Mouse (Mus musculus) lung, postnatal 0 days (tissue): Measurements from ENCODE around the gene Slc9a9.

Source experiments
- CTCF ChIP-seq: IDR thresholded peaks from 2 replicates; pipeline ENCODE4 v1.5.1; 2016; ENCODE audit warnings: antibody characterized with exemption, mild to moderate bottlenecking
- EP300 ChIP-seq: IDR thresholded peaks from 2 replicates; pipeline ENCODE4 v1.6.1; 2016; ENCODE audit warnings: antibody characterized with exemption, mild to moderate bottlenecking, control low read depth

DNA sequence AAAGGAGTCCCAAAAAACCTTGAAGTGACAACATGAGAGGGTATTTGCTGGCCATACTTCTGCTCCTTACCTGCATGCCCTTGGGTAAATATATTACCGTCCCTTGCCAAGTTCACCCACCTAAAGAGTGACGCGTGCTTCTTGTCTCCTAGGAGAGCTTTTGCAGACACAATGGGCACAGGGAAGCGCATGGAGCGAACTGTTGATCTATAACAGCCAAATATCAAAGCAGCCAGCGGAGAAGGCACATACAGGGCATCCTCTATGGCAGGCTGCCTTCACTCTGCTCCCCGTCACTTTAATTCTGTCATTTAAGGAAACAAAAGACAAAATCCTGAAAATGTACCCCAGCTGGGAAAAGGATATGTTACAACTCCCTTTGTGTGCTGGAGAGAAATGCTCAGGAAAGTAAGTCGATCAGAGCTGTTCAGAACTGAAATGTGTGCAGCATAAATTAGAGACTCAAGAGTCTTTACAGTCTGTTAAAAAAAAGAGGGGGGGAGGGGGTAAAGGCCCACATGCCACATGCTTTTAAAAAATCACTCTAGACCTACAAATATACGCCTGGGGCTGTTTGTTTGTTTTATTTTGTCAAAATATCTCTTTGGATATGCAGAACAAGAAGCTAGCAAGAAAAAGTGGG lies 594.3 kb downstream of the Slc9a9 start:
- TF ChIP-seq CTCF, result no peak
- no peak for TF ChIP-seq EP300
